Comparison of ENCODE assay signal across 8 mouse cellular contexts in the genomic region with DNA sequence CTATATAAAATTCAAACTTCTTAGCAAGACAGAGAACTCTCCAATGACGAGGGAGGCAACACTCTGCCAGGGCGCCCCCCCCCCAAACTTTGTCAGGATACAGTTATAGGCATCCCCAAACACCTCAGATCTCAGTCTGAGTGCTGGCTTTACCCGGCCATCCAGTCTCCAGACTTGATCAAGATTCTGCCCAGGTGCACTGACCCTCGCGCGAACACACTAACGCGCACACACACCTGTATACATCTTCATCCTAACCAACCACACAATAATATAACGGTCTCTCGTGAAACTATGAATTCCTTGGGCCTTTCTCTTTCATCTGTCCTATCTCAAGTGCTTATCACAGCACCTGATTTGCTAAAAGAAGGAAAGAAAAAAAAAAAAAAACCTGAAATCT. TPM values are rescaled to one million over a fixed set of nuclear protein-coding genes. Genes with fewer than 3 reads are reported as not detected.
DNase-seq lines count a peak whose midpoint lies in the region; ATAC-seq and TF ChIP-seq lines count a peak whose summit lies in the region.

No protein-coding gene starts in this region.

- H3K79me2 ChIP-seq in liver, adult 2 months (ENCODE audit: control insufficient read depth, insufficient read depth, low read length): peaks cover 15% of the 10 kb centered on the region; the same call in 1 of the 2 replicates

- ATAC-seq in embryonic facial prominence, embryonic 12.5 days (ENCODE audit: insufficient number of reproducible peaks, insufficient read depth, low FRiP score, low TSS enrichment): no peak
- ATAC-seq in hindbrain, embryonic 14.5 days (ENCODE audit: low FRiP score): no peak
- no peak for ATAC-seq in midbrain, postnatal 0 days (ENCODE audit: low FRiP score)

- intact Hi-C loops in gastrocnemius, postnatal 36 days (cut with DNase I): no loop called here

- peaks cover 11% of the 10 kb centered on the region for H3K4me1 ChIP-seq in liver, adult 2 months (ENCODE audit: control insufficient read depth, insufficient read depth, low read length)
- peaks cover 15% of the 10 kb centered on the region for H3K4me1 ChIP-seq in embryonic facial prominence, embryonic 12.5 days
- H3K4me1 ChIP-seq in hindbrain, embryonic 14.5 days (replicated peaks; ENCODE audit: control insufficient read depth, insufficient read depth, low read length): peaks cover 19% of the 10 kb centered on the region; the same call in 1 of the 2 replicates
- peaks cover 3% of the 10 kb centered on the region; the same call in 1 of the 2 replicates for H3K4me1 ChIP-seq in midbrain, postnatal 0 days (ENCODE audit: insufficient read depth, low read length)

- H3K36me3 ChIP-seq in liver, adult 2 months (ENCODE audit: control insufficient read depth, insufficient read depth, low read length): no peaks in the 10 kb centered on the region
- H3K36me3 ChIP-seq in embryonic facial prominence, embryonic 12.5 days: no peaks in the 10 kb centered on the region
- no peaks in the 10 kb centered on the region for H3K36me3 ChIP-seq in hindbrain, embryonic 14.5 days (replicated peaks; ENCODE audit: control insufficient read depth, insufficient read depth)
- H3K36me3 ChIP-seq in midbrain, postnatal 0 days (ENCODE audit: insufficient read depth, low read length): no peaks in the 10 kb centered on the region

- peak overlapping the region; percentile 86 for H3K4me2 ChIP-seq in embryonic facial prominence, embryonic 12.5 days (replicated peaks)
- H3K4me2 ChIP-seq in hindbrain, embryonic 14.5 days (replicated peaks): peak overlapping the region; percentile 84
- peak overlapping the region; percentile 84 for H3K4me2 ChIP-seq in midbrain, postnatal 0 days (ENCODE audit: low read depth, low read length, poor library complexity, severe bottlenecking)

- DNase-seq in liver, adult 2 months (ENCODE audit: extremely low read depth, low read depth, low spot score): no peak
- no peak for DNase-seq in liver
- no peak for DNase-seq in hindbrain, embryonic 14.5 days (ENCODE audit: low spot score)
- no peak for DNase-seq in midbrain, postnatal 0 days (ENCODE audit: low spot score)
- no peak for DNase-seq in layer of hippocampus, adult 9-10 months (ENCODE audit: low spot score)
- no peak for DNase-seq in gastrocnemius, postnatal 36 days
- DNase-seq in adrenal gland, postnatal 14 days: no peak

- peak overlapping the region; percentile 96 for H3K9ac ChIP-seq in liver, adult 2 months (ENCODE audit: low read depth, low read length)
- H3K9ac ChIP-seq in embryonic facial prominence, embryonic 12.5 days: peak overlapping the region; percentile 86
- H3K9ac ChIP-seq in hindbrain, embryonic 14.5 days: peak overlapping the region; percentile 90
- peak overlapping the region; percentile 78 for H3K9ac ChIP-seq in midbrain, postnatal 0 days (replicated peaks; ENCODE audit: low read length, poor library complexity, severe bottlenecking)

- H3K9me3 ChIP-seq in embryonic facial prominence, embryonic 12.5 days: no peaks in the 10 kb centered on the region
- H3K9me3 ChIP-seq in hindbrain, embryonic 14.5 days (ENCODE audit: control insufficient read depth, low read length): no peaks in the 10 kb centered on the region
- H3K9me3 ChIP-seq in midbrain, postnatal 0 days (ENCODE audit: low read length): no peaks in the 10 kb centered on the region

- TF ChIP-seq POLR2A in liver, adult 2 months (IDR thresholded peaks at IDR 0.05; ENCODE audit: extremely low read depth, insufficient read depth, low read length): no peak

- TF ChIP-seq CTCF in liver, adult 2 months (IDR thresholded peaks at IDR 0.05; ENCODE audit: low read depth, low read length): no peak
- TF ChIP-seq CTCF in midbrain, postnatal 0 days (IDR thresholded peaks at IDR 0.05): no peak

- H3K27ac ChIP-seq in liver, adult 2 months (replicated peaks; ENCODE audit: insufficient read depth, low read depth, low read length): 0 out of 2 replicates have a peak overlapping the region, but pooled peaks have one; percentile 78
- H3K27ac ChIP-seq in embryonic facial prominence, embryonic 12.5 days: peak overlapping the region; percentile 96; the same call in 1 of the 2 replicates
- peak overlapping the region; percentile 92 for H3K27ac ChIP-seq in hindbrain, embryonic 14.5 days
- peak overlapping the region; percentile 93 for H3K27ac ChIP-seq in midbrain, postnatal 0 days (ENCODE audit: low read depth, low read length)

- no peaks in the 10 kb centered on the region for H3K27me3 ChIP-seq in liver, adult 2 months (ENCODE audit: control insufficient read depth, insufficient read depth, low read length)
- no peaks in the 10 kb centered on the region for H3K27me3 ChIP-seq in embryonic facial prominence, embryonic 12.5 days
- H3K27me3 ChIP-seq in hindbrain, embryonic 14.5 days (ENCODE audit: control insufficient read depth, insufficient read depth, low read length): no peaks in the 10 kb centered on the region
- H3K27me3 ChIP-seq in midbrain, postnatal 0 days (ENCODE audit: insufficient read depth, low read length): no peaks in the 10 kb centered on the region

- H3K4me3 ChIP-seq in liver, adult 2 months (ENCODE audit: insufficient read depth, low read depth, low read length): peak overlapping the region; percentile 92
- peak overlapping the region; percentile 90 for H3K4me3 ChIP-seq in embryonic facial prominence, embryonic 12.5 days
- peak overlapping the region; percentile 82 for H3K4me3 ChIP-seq in hindbrain, embryonic 14.5 days (replicated peaks; ENCODE audit: low read length)
- H3K4me3 ChIP-seq in midbrain, postnatal 0 days (ENCODE audit: low read depth, low read length): peak overlapping the region; percentile 74

- WGBS in liver, adult 2 months: 5% methylated on average over 10 of the region's 10 CpGs
- WGBS in embryonic facial prominence, embryonic 12.5 days: 12% methylated on average over 10 of the region's 10 CpGs
- 16% methylated on average over 10 of the region's 10 CpGs for WGBS in hindbrain, embryonic 14.5 days
- 9% methylated on average over 10 of the region's 10 CpGs for WGBS in midbrain, postnatal 0 days

RNA-seq across cellular contexts. Expression of a gene that starts 0.9 kb away (rescaled TPM):
- total RNA-seq in liver, adult 2 months (2014; rRNA removed): 14.7 and 20.7 TPM in 2 replicates
- 12.2 and 12.7 TPM in 2 replicates for polyA plus RNA-seq in liver, adult 2 months (2012; rRNA removed)
- 92.4 and 101 TPM in 2 replicates for polyA plus RNA-seq in embryonic facial prominence, embryonic 12.5 days (2016; fragmentation: Nextera tagmentation; extraction: Ambion mirVana)
- polyA plus RNA-seq in hindbrain, embryonic 14.5 days (2014; fragmentation: Nextera tagmentation; extraction: Ambion mirVana): 136 and 138 TPM in 2 replicates
- total RNA-seq in midbrain, postnatal 0 days (2014; rRNA removed): 27.0 and 41.3 TPM in 2 replicates
- polyA plus RNA-seq in midbrain, postnatal 0 days (2015; fragmentation: Nextera tagmentation; extraction: Ambion mirVana): 140 and 144 TPM in 2 replicates
- total RNA-seq in gastrocnemius, postnatal 36 days (2021): 10 to 100 TPM; 13.9 to 19.4 TPM
- total RNA-seq in adrenal gland, postnatal 14 days (2021): 50.1 and 51.3 TPM in 2 replicates

RNA-seq across cellular contexts. Expression of a gene that starts 41.6 kb away (rescaled TPM):
- total RNA-seq in liver, adult 2 months (2014; rRNA removed): 29.8 and 34.5 TPM in 2 replicates
- 32.4 and 37.2 TPM in 2 replicates for polyA plus RNA-seq in liver, adult 2 months (2012; rRNA removed)
- 14.9 and 15.0 TPM in 2 replicates for polyA plus RNA-seq in embryonic facial prominence, embryonic 12.5 days (2016; fragmentation: Nextera tagmentation; extraction: Ambion mirVana)
- 8.0 and 9.3 TPM in 2 replicates for polyA plus RNA-seq in hindbrain, embryonic 14.5 days (2014; fragmentation: Nextera tagmentation; extraction: Ambion mirVana)
- total RNA-seq in midbrain, postnatal 0 days (2014; rRNA removed): 10.5 and 11.0 TPM in 2 replicates
- 3.8 and 5.1 TPM in 2 replicates for polyA plus RNA-seq in midbrain, postnatal 0 days (2015; fragmentation: Nextera tagmentation; extraction: Ambion mirVana)
- total RNA-seq in gastrocnemius, postnatal 36 days (2021): 1 to 10 TPM; 7.6 to 8.2 TPM
- total RNA-seq in adrenal gland, postnatal 14 days (2021): 22.0 and 22.3 TPM in 2 replicates

RNA-seq across cellular contexts. Expression of a gene that starts 59.7 kb away (rescaled TPM):
- total RNA-seq in liver, adult 2 months (2014; rRNA removed): 0.09 and 0.13 TPM in 2 replicates
- 0.07 and 0.17 TPM in 2 replicates for polyA plus RNA-seq in liver, adult 2 months (2012; rRNA removed)
- polyA plus RNA-seq in embryonic facial prominence, embryonic 12.5 days (2016; fragmentation: Nextera tagmentation; extraction: Ambion mirVana): 2.3 and 2.4 TPM in 2 replicates
- 3.6 and 4.6 TPM in 2 replicates for polyA plus RNA-seq in hindbrain, embryonic 14.5 days (2014; fragmentation: Nextera tagmentation; extraction: Ambion mirVana)
- 51.3 and 61.0 TPM in 2 replicates for total RNA-seq in midbrain, postnatal 0 days (2014; rRNA removed)
- 2.5 and 2.7 TPM in 2 replicates for polyA plus RNA-seq in midbrain, postnatal 0 days (2015; fragmentation: Nextera tagmentation; extraction: Ambion mirVana)
- 1 to 10 TPM in 1 of 2 experiments, under 1 TPM in 1; 0.69 to 1.4 TPM for total RNA-seq in gastrocnemius, postnatal 36 days (2021)
- total RNA-seq in adrenal gland, postnatal 14 days (2021): 1.7 and 2.5 TPM in 2 replicates

Comparison
In these comparisons a context has a peak if more than half of its experiments do, and no peak if none do; other contexts are left out.
1. RNA of a gene that starts 59.7 kb away (total RNA-seq): 51.3 to 61.0 TPM in midbrain, postnatal 0 days; 1.7 to 2.5 TPM in adrenal gland, postnatal 14 days, 0.69 to 1.4 TPM in gastrocnemius, postnatal 36 days and 0.09 to 0.13 TPM in liver, adult 2 months; every median in the first group is over 10 times any median in the second.
2. Peak in every context shown above with its lines, with median percentiles within 50 percentile points of each other: H3K27ac ChIP-seq, H3K4me3 ChIP-seq, H3K9ac ChIP-seq and H3K4me2 ChIP-seq.